Mouse (Mus musculus): ENCODE results near the gene Spata19. TPM values are rescaled to one million over a fixed set of nuclear protein-coding genes. Genes with fewer than 3 reads are reported as not detected.

The Spata19 gene
- polyA plus RNA-seq (2016; fragmentation: Nextera tagmentation; extraction: Ambion mirVana): not detected in 2 replicates

GRCm38 (mm10) chr9:27396500-27396899 lies at the start of gene Spata19:
Gene Spata19, plus strand, starts transcription at chr9:27396800.
- Histone ChIP-seq H3K9me3 (no peaks in the 10 kb centered on the region), H3K36me3 (no peaks in the 10 kb centered on the region), H3K4me3 (replicated peaks) (no peak within 1 kb of the TSS), H3K4me1 (replicated peaks) (no peaks in the 10 kb centered on the region), H3K4me2 (no peak within 1 kb of the TSS), H3K27ac (no peak within 1 kb of the TSS), H3K9ac (replicated peaks) (no peak within 1 kb of the TSS), H3K27me3 (peaks cover 7% of the 10 kb centered on the region; the same call in 1 of the 2 replicates)
- WGBS: 77% methylated on average over 3 of the region's 3 CpGs
- no peak for ATAC-seq (ENCODE audit: insufficient number of reproducible peaks, insufficient read depth, low FRiP score, low TSS enrichment, low read depth)

DNA sequence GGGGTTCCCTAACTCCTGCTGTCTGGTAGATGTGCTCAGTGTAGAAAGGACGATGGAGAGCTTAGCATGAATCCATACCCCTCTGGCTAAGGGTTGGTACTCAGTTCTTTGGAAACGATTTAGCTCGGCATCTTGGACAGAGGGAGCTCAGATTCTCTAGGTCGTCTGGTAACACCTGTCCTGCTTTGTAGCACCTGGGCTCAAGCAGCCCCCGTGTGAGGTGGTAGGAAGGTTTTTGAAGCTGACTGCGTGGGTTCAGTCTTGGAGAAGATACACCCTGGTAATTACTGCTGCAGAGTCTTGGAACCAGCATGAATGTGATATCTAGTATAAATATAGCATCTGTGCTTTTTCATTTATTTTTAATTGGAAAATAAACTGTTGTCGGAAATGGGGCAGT lies 43.5 kb upstream of the Spata19 start:
- Histone ChIP-seq H3K4me1 (replicated peaks) (no peaks in the 10 kb centered on the region), H3K9ac (replicated peaks) (no peak overlapping the region)
- 88% methylated on average over 7 of the region's 7 CpGs for WGBS

GRCm38 (mm10) chr9:27357893-27358292 lies 38.7 kb upstream of the Spata19 start:
- WGBS: 91% methylated on average over 6 of the region's 6 CpGs
- H3K27me3 ChIP-seq: no peaks in the 10 kb centered on the region
- H3K9ac ChIP-seq (replicated peaks): no peak overlapping the region
- H3K4me3 ChIP-seq (replicated peaks): no peak overlapping the region
- H3K36me3 ChIP-seq: no peaks in the 10 kb centered on the region
- no peak for ATAC-seq (ENCODE audit: insufficient number of reproducible peaks, insufficient read depth, low FRiP score, low TSS enrichment, low read depth)
- no peaks in the 10 kb centered on the region for H3K9me3 ChIP-seq
- no peaks in the 10 kb centered on the region for H3K4me1 ChIP-seq (replicated peaks)
- H3K4me2 ChIP-seq: no peak overlapping the region
- no peak overlapping the region for H3K27ac ChIP-seq

More for the DNA sequence above, 43.5 kb upstream of the Spata19 start:
- Histone ChIP-seq H3K9me3 (no peaks in the 10 kb centered on the region), H3K4me2 (no peak overlapping the region), H3K27me3 (no peaks in the 10 kb centered on the region), H3K36me3 (no peaks in the 10 kb centered on the region), H3K4me3 (replicated peaks) (no peak overlapping the region), H3K27ac (no peak overlapping the region)
- ATAC-seq (ENCODE audit: insufficient number of reproducible peaks, insufficient read depth, low FRiP score, low TSS enrichment, low read depth): no peak

DNA sequence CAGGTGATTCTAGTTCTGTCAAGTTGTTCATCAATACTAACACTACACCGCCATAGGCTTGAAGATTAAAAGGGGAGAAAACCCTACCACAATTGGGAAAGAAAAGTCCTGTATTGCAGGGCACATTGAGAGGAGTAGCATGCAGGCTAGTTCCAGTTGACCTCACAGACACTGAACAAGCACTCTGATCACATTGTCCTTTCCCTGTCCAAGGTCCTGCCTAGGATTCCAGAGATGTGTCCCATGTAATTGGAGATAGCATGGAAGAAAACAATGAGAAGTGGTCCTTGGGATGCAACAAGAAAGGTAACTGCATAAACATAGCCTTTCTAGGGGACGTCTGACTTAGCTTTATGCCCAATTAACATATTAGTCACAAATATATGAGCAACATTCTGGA lies 29.4 kb upstream of the Spata19 start:
- H3K4me2 ChIP-seq: no peak overlapping the region

GRCm38 (mm10) chr9:27369108-27369507 lies 27.5 kb upstream of the Spata19 start:
- no peaks in the 10 kb centered on the region for H3K27me3 ChIP-seq
- peaks cover 4% of the 10 kb centered on the region for H3K4me1 ChIP-seq (replicated peaks)
- no peak overlapping the region for H3K9ac ChIP-seq (replicated peaks)
- no peaks in the 10 kb centered on the region for H3K9me3 ChIP-seq
- no peak overlapping the region for H3K4me2 ChIP-seq
- peak; percentile 88 for ATAC-seq (ENCODE audit: insufficient number of reproducible peaks, insufficient read depth, low FRiP score, low TSS enrichment, low read depth)
- WGBS: 28% methylated on average over 2 of the region's 2 CpGs
- no peaks in the 10 kb centered on the region for H3K36me3 ChIP-seq
- no peak overlapping the region for H3K27ac ChIP-seq
- H3K4me3 ChIP-seq (replicated peaks): no peak overlapping the region

More for the DNA sequence above, 29.4 kb upstream of the Spata19 start:
- H3K27ac ChIP-seq: no peak overlapping the region
- H3K4me1 ChIP-seq (replicated peaks): peaks cover 4% of the 10 kb centered on the region
- WGBS: 62% methylated on average over 2 of the region's 2 CpGs
- H3K9me3 ChIP-seq: no peaks in the 10 kb centered on the region
- H3K27me3 ChIP-seq: no peaks in the 10 kb centered on the region
- no peaks in the 10 kb centered on the region for H3K36me3 ChIP-seq
- no peak for ATAC-seq (ENCODE audit: insufficient number of reproducible peaks, insufficient read depth, low FRiP score, low TSS enrichment, low read depth)
- H3K9ac ChIP-seq (replicated peaks): no peak overlapping the region
- H3K4me3 ChIP-seq (replicated peaks): no peak overlapping the region

DNA sequence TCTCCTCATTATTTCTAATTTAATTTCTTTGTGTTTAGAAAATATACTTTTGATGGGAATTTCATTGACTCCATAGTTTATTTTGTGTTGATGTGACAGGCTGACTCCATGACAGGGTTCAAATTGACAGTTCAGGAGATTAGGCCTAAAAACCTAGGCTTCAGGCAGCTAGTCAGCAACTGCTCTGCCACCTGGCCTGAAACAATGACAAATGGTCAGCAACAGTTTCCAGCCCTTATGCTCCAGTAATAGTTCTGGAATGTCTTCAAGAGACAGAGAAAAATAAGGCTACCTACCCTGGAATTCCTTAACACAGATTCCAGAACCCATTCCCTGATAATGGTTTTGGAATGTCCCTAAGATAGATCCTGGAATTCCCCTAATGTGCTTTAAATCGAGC lies 20.9 kb upstream of the Spata19 start:
- no peak for ATAC-seq (ENCODE audit: insufficient number of reproducible peaks, insufficient read depth, low FRiP score, low TSS enrichment, low read depth)
- H3K4me2 ChIP-seq: no peak overlapping the region
- no peaks in the 10 kb centered on the region for H3K4me1 ChIP-seq (replicated peaks)
- no peaks in the 10 kb centered on the region for H3K9me3 ChIP-seq
- 85% methylated on average over 1 of the region's 1 CpGs for WGBS
- H3K36me3 ChIP-seq: no peaks in the 10 kb centered on the region
- no peak overlapping the region for H3K27ac ChIP-seq
- H3K27me3 ChIP-seq: no peaks in the 10 kb centered on the region
- H3K9ac ChIP-seq (replicated peaks): no peak overlapping the region
- no peak overlapping the region for H3K4me3 ChIP-seq (replicated peaks)

- ATAC-seq (ENCODE audit: insufficient number of reproducible peaks, insufficient read depth, low FRiP score, low TSS enrichment, low read depth): no peak
- no peak overlapping the region for H3K27ac ChIP-seq
These were observed 9.6 kb upstream of the Spata19 start for GRCm38 (mm10) chr9:27386951-27387350.

GRCm38 (mm10) chr9:27401169-27401568 lies 4.6 kb downstream of the Spata19 start:
- Histone ChIP-seq H3K9me3 (no peaks in the 10 kb centered on the region), H3K36me3 (no peaks in the 10 kb centered on the region), H3K4me1 (replicated peaks) (no peaks in the 10 kb centered on the region), H3K4me2 (no peak overlapping the region), H3K27me3 (peaks cover 7% of the 10 kb centered on the region; the same call in 1 of the 2 replicates), H3K27ac (no peak overlapping the region), H3K4me3 (replicated peaks) (no peak overlapping the region), H3K9ac (replicated peaks) (no peak overlapping the region)
- 87% methylated on average over 4 of the region's 4 CpGs for WGBS
- ATAC-seq (ENCODE audit: insufficient number of reproducible peaks, insufficient read depth, low FRiP score, low TSS enrichment, low read depth): no peak

More at GRCm38 (mm10) chr9:27386951-27387350, 9.6 kb upstream of the Spata19 start:
- Histone ChIP-seq H3K9ac (replicated peaks) (no peak overlapping the region), H3K4me1 (replicated peaks) (no peaks in the 10 kb centered on the region), H3K36me3 (no peaks in the 10 kb centered on the region), H3K4me2 (no peak overlapping the region), H3K9me3 (no peaks in the 10 kb centered on the region), H3K27me3 (no peaks in the 10 kb centered on the region), H3K4me3 (replicated peaks) (no peak overlapping the region)
- 88% methylated on average over 3 of the region's 3 CpGs for WGBS

DNA sequence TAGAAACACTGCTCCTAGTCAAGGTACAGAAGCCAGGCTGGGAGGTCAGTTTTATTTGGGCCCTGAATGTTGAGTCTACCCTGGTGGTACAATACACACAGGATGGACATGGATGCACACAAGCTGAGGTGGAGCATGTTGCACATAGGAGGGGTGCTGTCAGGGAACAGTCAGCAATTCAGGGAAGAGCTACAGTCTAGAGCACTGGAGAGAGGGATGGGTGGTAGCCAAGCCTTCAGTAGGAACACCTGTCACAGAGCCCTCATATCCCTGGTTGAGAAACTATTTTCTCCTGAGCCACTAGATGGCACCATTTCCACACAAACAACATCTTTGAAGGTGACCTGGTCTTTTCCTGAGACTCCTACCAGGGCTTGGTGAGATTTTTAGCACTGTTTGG lies 13.1 kb downstream of the Spata19 start:
- H3K4me1 ChIP-seq (replicated peaks): peaks cover 4% of the 10 kb centered on the region; the same call in 1 of the 2 replicates
- peaks cover 33% of the 10 kb centered on the region for H3K27me3 ChIP-seq
- H3K9ac ChIP-seq (replicated peaks): no peak overlapping the region
- ATAC-seq (ENCODE audit: insufficient number of reproducible peaks, insufficient read depth, low FRiP score, low TSS enrichment, low read depth): 0 out of 2 replicates have a peak, but pooled peaks have one; percentile 45
- no peak overlapping the region for H3K27ac ChIP-seq
- H3K4me3 ChIP-seq (replicated peaks): no peak overlapping the region
- H3K9me3 ChIP-seq: no peaks in the 10 kb centered on the region
- H3K36me3 ChIP-seq: no peaks in the 10 kb centered on the region
- no peak overlapping the region for H3K4me2 ChIP-seq

GRCm38 (mm10) chr9:27414058-27414460 lies 17.5 kb downstream of the Spata19 start:
- WGBS: 0% methylated on average over 11 of the region's 11 CpGs
- ATAC-seq (ENCODE audit: insufficient number of reproducible peaks, insufficient read depth, low FRiP score, low TSS enrichment, low read depth): no peak
- no peak overlapping the region for H3K27ac ChIP-seq

DNA sequence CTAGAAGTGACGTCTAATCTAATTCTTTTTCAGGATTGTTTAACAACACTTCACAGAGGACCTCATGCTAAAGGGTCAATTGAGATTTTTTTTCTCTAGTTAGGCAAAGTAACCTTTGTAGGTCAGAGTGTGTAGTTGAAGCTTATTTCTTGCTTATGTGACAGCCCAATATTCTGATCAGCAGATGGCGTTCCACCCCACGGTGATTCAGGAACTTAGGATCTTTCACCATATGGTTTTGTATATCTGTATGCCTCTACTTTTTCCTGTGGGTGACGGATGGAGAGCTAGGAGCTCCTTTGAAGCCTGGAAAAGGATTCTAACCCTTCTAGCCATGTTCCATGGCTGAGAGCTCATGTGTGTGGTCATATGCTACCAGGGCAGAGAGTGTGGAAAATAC lies 27.9 kb downstream of the Spata19 start:
- ATAC-seq (ENCODE audit: insufficient number of reproducible peaks, insufficient read depth, low FRiP score, low TSS enrichment, low read depth): no peak
- Histone ChIP-seq H3K4me1 (replicated peaks) (no peaks in the 10 kb centered on the region), H3K27ac (no peak overlapping the region), H3K36me3 (no peaks in the 10 kb centered on the region), H3K9ac (replicated peaks) (no peak overlapping the region), H3K4me2 (no peak overlapping the region), H3K9me3 (no peaks in the 10 kb centered on the region), H3K27me3 (no peaks in the 10 kb centered on the region), H3K4me3 (replicated peaks) (no peak overlapping the region)
- 65% methylated on average over 4 of the region's 4 CpGs for WGBS

More at GRCm38 (mm10) chr9:27414058-27414460, 17.5 kb downstream of the Spata19 start:
- Histone ChIP-seq H3K27me3 (peaks cover 41% of the 10 kb centered on the region), H3K4me2 (peak overlapping the region; percentile 45), H3K9ac (replicated peaks) (no peak overlapping the region), H3K9me3 (no peaks in the 10 kb centered on the region), H3K36me3 (no peaks in the 10 kb centered on the region), H3K4me1 (replicated peaks) (peaks cover 4% of the 10 kb centered on the region; the same call in 1 of the 2 replicates), H3K4me3 (replicated peaks) (0 out of 2 replicates have a peak overlapping the region, but pooled peaks have one; percentile 15)

DNA sequence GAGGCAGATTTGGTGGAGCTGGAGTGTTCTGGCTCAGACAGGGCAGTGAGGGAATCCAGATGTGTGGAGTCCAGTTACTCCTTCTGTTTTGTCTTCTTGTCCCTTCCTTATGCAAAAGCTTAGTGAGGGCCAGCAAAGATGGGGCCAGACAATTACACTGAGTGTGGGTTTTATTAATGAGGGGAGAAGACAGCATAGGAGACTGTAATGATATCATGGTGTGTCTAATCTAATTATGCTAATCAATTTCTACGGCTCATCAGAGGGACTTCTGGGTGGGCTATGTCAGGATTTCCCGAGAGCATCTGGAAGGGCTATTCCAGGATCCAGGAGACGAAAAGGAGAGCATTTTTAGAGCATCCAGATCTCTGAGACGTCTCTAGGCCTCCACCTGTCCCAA lies 32.0 kb downstream of the Spata19 start:
- H3K36me3 ChIP-seq: no peaks in the 10 kb centered on the region
- H3K4me2 ChIP-seq: no peak overlapping the region
- H3K27ac ChIP-seq: no peak overlapping the region
- H3K9ac ChIP-seq (replicated peaks): no peak overlapping the region
- ATAC-seq (ENCODE audit: insufficient number of reproducible peaks, insufficient read depth, low FRiP score, low TSS enrichment, low read depth): no peak
- WGBS: 53% methylated on average over 4 of the region's 4 CpGs
- no peaks in the 10 kb centered on the region for H3K27me3 ChIP-seq
- no peaks in the 10 kb centered on the region for H3K9me3 ChIP-seq
- H3K4me3 ChIP-seq (replicated peaks): no peak overlapping the region
- H3K4me1 ChIP-seq (replicated peaks): no peaks in the 10 kb centered on the region

Data from limb, embryonic 12.5 days (tissue).